Mouse (Mus musculus) MEL (cell line): ENCODE measurements at regions not wholly inside any gene's neighbourhood (a gene's known extent, or its start where the extent isn't known, plus 50 kb on each side); places are given as distances from the start of the nearest gene placed in this dataset.

Experiments used
- DNase-seq: peaks from one replicate; pipeline ENCODE4 v3.0.0; 2011; ENCODE audit warnings: low read depth, low spot score
- H3K27ac ChIP-seq: 2 replicates; pipeline ENCODE4 v1.5.1; 2012; ENCODE audit warnings: low read depth, mild to moderate bottlenecking, control low read depth, low read length, moderate library complexity; ENCODE audit not compliant: control insufficient read depth
- H3K27me3 ChIP-seq, 2 experiments: fragments of 150-350 bp in 1 of 2; sonication (generic) in 1 of 2; 2 replicates each; pipeline ENCODE4 v1.6.1; 2012; ENCODE audit warnings: low read length in 2 of 2, mild to moderate bottlenecking in 2 of 2, improper control_type of control experiment in 1 of 2, moderate library complexity in 1 of 2; ENCODE audit not compliant: insufficient read depth in 2 of 2, control insufficient read depth in 1 of 2
- H3K36me3 ChIP-seq, 2 experiments: 2 replicates each; pipeline ENCODE4 v1.6.1; 2012 to 2014; ENCODE audit warnings: low read length in 2 of 2, improper control_type of control experiment in 1 of 2, inconsistent platforms in 1 of 2, mild to moderate bottlenecking in 1 of 2; ENCODE audit not compliant: insufficient read depth in 2 of 2, control insufficient read depth in 1 of 2
- H3K4me1 ChIP-seq, 2 experiments: fragments of 150-350 bp in 1 of 2; sonication (generic) in 1 of 2; 2 replicates each; pipeline ENCODE4 v1.6.1; 2012; ENCODE audit warnings: low read length in 2 of 2, improper control_type of control experiment in 1 of 2, mild to moderate bottlenecking in 1 of 2; ENCODE audit not compliant: insufficient read depth in 2 of 2, control insufficient read depth in 1 of 2
- H3K4me3 ChIP-seq, 2 experiments: fragments of 150-350 bp in 1 of 2; sonication (generic) in 1 of 2; 2 replicates each; pipeline ENCODE4 v1.5.1; 2012; ENCODE audit warnings: low read depth in 2 of 2, low read length in 2 of 2, mild to moderate bottlenecking in 2 of 2, moderate library complexity in 2 of 2, control low read depth in 1 of 2, improper control_type of control experiment in 1 of 2; ENCODE audit not compliant: control insufficient read depth in 1 of 2, insufficient read depth in 1 of 2
- H3K79me2 ChIP-seq: 2 replicates; pipeline ENCODE4 v1.6.1; 2012; ENCODE audit warnings: mild to moderate bottlenecking, low read length, moderate library complexity; ENCODE audit not compliant: control insufficient read depth, poor library complexity, insufficient read depth
- H3K9ac ChIP-seq: 2 replicates; pipeline ENCODE4 v1.6.1; 2012; ENCODE audit warnings: low read depth, mild to moderate bottlenecking, control low read depth, low read length, moderate library complexity; ENCODE audit not compliant: control insufficient read depth, poor library complexity, severe bottlenecking
- H3K9me3 ChIP-seq: fragments of 150-350 bp; sonication (generic); replicated peaks from 2 replicates; pipeline ENCODE4 v1.6.1; 2012; ENCODE audit warnings: mild to moderate bottlenecking, low read length, improper control_type of control experiment, moderate library complexity; ENCODE audit not compliant: insufficient read depth
- BHLHE40 ChIP-seq: IDR thresholded peaks from 2 replicates; pipeline ENCODE4 v1.6.1; 2012; ENCODE audit warnings: low read depth, mild to moderate bottlenecking, inconsistent platforms, low read length, improper control_type of control experiment, borderline replicate concordance
- CHD1 ChIP-seq: IDR thresholded peaks from 2 replicates; pipeline ENCODE4 v1.6.1; 2012; ENCODE audit warnings: low read depth, mild to moderate bottlenecking, inconsistent platforms, low read length, improper control_type of control experiment
- CTCF ChIP-seq, 3 experiments: IDR thresholded peaks in 2 of 3; conservative IDR thresholded peaks in 1 of 3; 2 replicates each; pipeline ENCODE4 v1.5.1; 2011 to 2012; ENCODE audit warnings: low read length in 3 of 3, low read depth in 2 of 3, mild to moderate bottlenecking in 2 of 3, improper control_type of control experiment in 1 of 3, inconsistent platforms in 1 of 3, mixed read lengths in 1 of 3, moderate library complexity in 1 of 3; ENCODE audit not compliant: control insufficient read depth in 1 of 3, insufficient read depth in 1 of 3, poor library complexity in 1 of 3, severe bottlenecking in 1 of 3
- E2F4 ChIP-seq: IDR thresholded peaks from 2 replicates; pipeline ENCODE4 v1.6.1; 2011; ENCODE audit warnings: low read depth, low read length, improper control_type of control experiment, borderline replicate concordance
- ETS1 ChIP-seq: IDR thresholded peaks from 2 replicates; pipeline ENCODE4 v1.6.1; 2012; ENCODE audit warnings: low read depth, mild to moderate bottlenecking, inconsistent platforms, low read length, improper control_type of control experiment, moderate library complexity
- GABPA ChIP-seq: IDR thresholded peaks from 2 replicates; pipeline ENCODE4 v1.6.1; 2012; ENCODE audit warnings: low read depth, mild to moderate bottlenecking, inconsistent platforms, low read length, improper control_type of control experiment, moderate library complexity
- HCFC1 ChIP-seq: IDR thresholded peaks from 2 replicates; pipeline ENCODE4 v1.6.1; 2012; ENCODE audit warnings: low read depth, mild to moderate bottlenecking, inconsistent platforms, low read length, improper control_type of control experiment, moderate library complexity
- JUND ChIP-seq: IDR thresholded peaks from 2 replicates; pipeline ENCODE4 v1.6.1; 2011; ENCODE audit warnings: low read depth, mild to moderate bottlenecking, improper control_type of control experiment, low read length
- MAFK ChIP-seq: IDR thresholded peaks from 2 replicates; pipeline ENCODE4 v1.6.1; 2011; ENCODE audit warnings: low read depth, mild to moderate bottlenecking, low read length, improper control_type of control experiment, borderline replicate concordance
- MAX ChIP-seq: IDR thresholded peaks from 2 replicates; pipeline ENCODE4 v1.6.1; 2011; ENCODE audit warnings: low read length, improper control_type of control experiment
- MEF2A ChIP-seq: IDR thresholded peaks from 2 replicates; pipeline ENCODE4 v1.6.1; 2014; ENCODE audit warnings: low read depth, mild to moderate bottlenecking, inconsistent platforms, low read length, improper control_type of control experiment; ENCODE audit not compliant: poor library complexity, insufficient replicate concordance, severe bottlenecking; ENCODE audit errors: extremely low read depth
- MXI1 ChIP-seq: IDR thresholded peaks from 2 replicates; pipeline ENCODE4 v1.6.1; 2011; ENCODE audit warnings: mild to moderate bottlenecking, low read depth, low read length, improper control_type of control experiment
- MYB ChIP-seq: IDR thresholded peaks from 2 replicates; pipeline ENCODE4 v1.6.1; 2011; ENCODE audit warnings: mild to moderate bottlenecking, low read depth, low read length, improper control_type of control experiment
- MYC ChIP-seq: IDR thresholded peaks from 2 replicates; pipeline ENCODE4 v1.6.1; 2011; ENCODE audit warnings: low read depth, mild to moderate bottlenecking, low read length, improper control_type of control experiment, moderate library complexity
- NELFE ChIP-seq: IDR thresholded peaks from 2 replicates; pipeline ENCODE4 v1.6.1; 2011; ENCODE audit warnings: low read depth, low read length, improper control_type of control experiment
- POLR2A ChIP-seq, 2 experiments: IDR thresholded peaks; 2 replicates each; pipeline ENCODE4 v1.6.1; 2011 to 2012; ENCODE audit warnings: low read length in 2 of 2, mild to moderate bottlenecking in 2 of 2, control low read depth in 1 of 2, improper control_type of control experiment in 1 of 2, low read depth in 1 of 2, moderate library complexity in 1 of 2; ENCODE audit not compliant: control insufficient read depth in 1 of 2, insufficient read depth in 1 of 2, poor library complexity in 1 of 2
- POLR2AphosphoS5 ChIP-seq: IDR thresholded peaks from 2 replicates; pipeline ENCODE4 v1.6.1; 2012; ENCODE audit warnings: low read depth, borderline replicate concordance, mild to moderate bottlenecking, inconsistent platforms, low read length, moderate library complexity, mixed read lengths
- SIN3A ChIP-seq: IDR thresholded peaks from 2 replicates; pipeline ENCODE4 v1.6.1; 2012; ENCODE audit warnings: low read length, improper control_type of control experiment, inconsistent platforms
- SMC3 ChIP-seq: IDR thresholded peaks from 2 replicates; pipeline ENCODE4 v1.6.1; 2011; ENCODE audit warnings: low read depth, low read length, improper control_type of control experiment
- TBP ChIP-seq: IDR thresholded peaks from 2 replicates; pipeline ENCODE4 v1.8.0; 2011; ENCODE audit warnings: low read depth, low read length, improper control_type of control experiment
- TCF12 ChIP-seq: IDR thresholded peaks from 2 replicates; pipeline ENCODE4 v1.6.1; 2014; ENCODE audit warnings: low read depth, mild to moderate bottlenecking, inconsistent platforms, low read length, improper control_type of control experiment, moderate library complexity
- UBTF ChIP-seq: IDR thresholded peaks from 2 replicates; pipeline ENCODE4 v1.6.1; 2012; ENCODE audit warnings: low read depth, mild to moderate bottlenecking, inconsistent platforms, low read length, improper control_type of control experiment, moderate library complexity, borderline replicate concordance; ENCODE audit not compliant: insufficient read depth
- USF1 ChIP-seq: IDR thresholded peaks from 2 replicates; pipeline ENCODE4 v1.6.1; 2014; ENCODE audit warnings: low read depth, mild to moderate bottlenecking, inconsistent platforms, low read length, improper control_type of control experiment, moderate library complexity
- USF2 ChIP-seq, 2 experiments: IDR thresholded peaks; 2 replicates each; pipeline ENCODE4 v1.6.1; 2011 to 2012; ENCODE audit warnings: improper control_type of control experiment in 2 of 2, low read length in 2 of 2, borderline replicate concordance in 1 of 2, inconsistent platforms in 1 of 2, low read depth in 1 of 2, mild to moderate bottlenecking in 1 of 2; ENCODE audit not compliant: insufficient read depth in 1 of 2
- ZKSCAN1 ChIP-seq: IDR thresholded peaks from 2 replicates; pipeline ENCODE4 v1.6.1; 2012; ENCODE audit warnings: low read depth, mild to moderate bottlenecking, inconsistent platforms, low read length, improper control_type of control experiment, moderate library complexity
- ZMIZ1 ChIP-seq: IDR thresholded peaks from 2 replicates; pipeline ENCODE4 v1.6.1; 2012; ENCODE audit warnings: low read depth, mild to moderate bottlenecking, inconsistent platforms, low read length, improper control_type of control experiment, moderate library complexity

DNA sequence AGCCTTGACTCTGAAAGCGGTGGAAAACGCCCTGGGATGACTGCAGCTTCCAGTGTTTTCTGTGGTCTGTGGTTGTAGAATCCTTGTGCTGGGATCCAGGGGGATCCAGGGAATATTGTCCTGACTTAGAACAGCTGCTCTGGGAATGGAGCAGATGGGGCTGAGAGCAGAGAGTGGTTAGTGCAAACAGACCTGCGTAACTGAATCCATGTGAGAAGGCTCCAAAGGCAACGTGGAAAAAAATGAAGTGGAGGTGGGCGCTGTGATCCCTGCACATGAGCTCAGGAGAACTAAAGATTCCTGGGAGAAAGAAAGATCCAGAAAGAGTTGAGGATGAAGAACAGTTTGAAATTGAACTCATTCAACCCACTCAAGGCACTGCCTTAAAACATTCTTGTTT, 77.1 kb downstream of the Aldh8a1 start:
- Histone ChIP-seq H3K27ac (no peak overlapping the region), H3K4me3 (no peak overlapping the region), H3K36me3 (no peaks in the 10 kb centered on the region)
- TF ChIP-seq MYB (no peak), USF1 (no peak)
- TF ChIP-seq, all 39 proteins: peak for 0
- Histone ChIP-seq H3K9me3 (no peaks in the 10 kb centered on the region), H3K27me3 (no peaks in the 10 kb centered on the region), H3K4me1 (no peaks in the 10 kb centered on the region), H3K79me2 (no peaks in the 10 kb centered on the region), H3K9ac (no peak overlapping the region)
- no peak for DNase-seq

- H3K79me2 ChIP-seq: no peaks in the 10 kb centered on the region
Observed at GRCm38 (mm10) chr10:21454757-21455156, 77.7 kb downstream of the Aldh8a1 start.

DNA sequence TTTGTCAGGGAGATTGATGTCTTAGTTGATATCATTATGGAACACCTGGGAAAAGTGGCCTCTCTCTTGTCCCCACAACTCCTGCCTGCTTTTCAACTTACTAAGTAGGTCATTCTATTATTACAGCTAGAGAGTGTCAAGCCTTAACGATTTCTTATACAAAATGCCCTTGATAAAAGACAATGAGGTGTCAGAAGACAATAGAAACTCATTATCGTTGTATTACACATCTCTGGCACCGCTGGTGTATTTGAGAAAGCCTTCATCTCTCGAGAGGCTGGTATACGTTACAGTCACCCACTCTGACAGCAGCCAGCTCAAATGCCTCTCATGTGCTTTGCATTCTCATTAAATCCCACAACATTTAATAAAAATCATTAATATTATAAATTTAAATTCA, 78.8 kb downstream of the Aldh8a1 start:
- Histone ChIP-seq H3K79me2 (no peaks in the 10 kb centered on the region), H3K36me3 (no peaks in the 10 kb centered on the region), H3K27ac (no peak overlapping the region), H3K4me1 (no peaks in the 10 kb centered on the region), H3K4me3 (no peak overlapping the region), H3K9ac (no peak overlapping the region), H3K27me3 (no peaks in the 10 kb centered on the region), H3K9me3 (no peaks in the 10 kb centered on the region)
- DNase-seq: no peak
- TF ChIP-seq CHD1 (no peak), JUND (no peak), ZKSCAN1 (no peak), USF2 (IDR thresholded peaks at IDR 0.05; ENCODE audit: borderline replicate concordance in 1 of 2, insufficient read depth in 1 of 2, low read depth in 1 of 2, low read length in 2 of 2) (no peak), USF1 (no peak), POLR2AphosphoS5 (no peak), MEF2A (no peak), MYB (no peak), ETS1 (no peak), CTCF (IDR thresholded peaks at IDR 0.05 in 2 of 3, conservative IDR thresholded peaks at IDR 0.05 in 1 of 3; ENCODE audit: control insufficient read depth in 1 of 3, insufficient read depth in 1 of 3, low read depth in 2 of 3, low read length in 3 of 3, poor library complexity in 1 of 3, severe bottlenecking in 1 of 3) (no peak), SMC3 (no peak)

More at GRCm38 (mm10) chr10:21454757-21455156, 77.7 kb downstream of the Aldh8a1 start:
- Histone ChIP-seq H3K27me3 (no peaks in the 10 kb centered on the region), H3K9ac (no peak overlapping the region), H3K36me3 (no peaks in the 10 kb centered on the region), H3K4me1 (no peaks in the 10 kb centered on the region), H3K4me3 (no peak overlapping the region), H3K9me3 (no peaks in the 10 kb centered on the region), H3K27ac (no peak overlapping the region)
- TF ChIP-seq ZMIZ1 (no peak), CTCF (IDR thresholded peaks at IDR 0.05 in 2 of 3, conservative IDR thresholded peaks at IDR 0.05 in 1 of 3; ENCODE audit: control insufficient read depth in 1 of 3, insufficient read depth in 1 of 3, low read depth in 2 of 3, low read length in 3 of 3, poor library complexity in 1 of 3, severe bottlenecking in 1 of 3) (no peak), NELFE (no peak), CHD1 (no peak), HCFC1 (no peak), MAFK (no peak), JUND (no peak), GABPA (no peak), ZKSCAN1 (no peak), UBTF (no peak), TCF12 (no peak), E2F4 (no peak), TBP (no peak), BHLHE40 (no peak), MXI1 (no peak), POLR2A (IDR thresholded peaks at IDR 0.05; ENCODE audit: control insufficient read depth in 1 of 2, insufficient read depth in 1 of 2, low read depth in 1 of 2, low read length in 2 of 2, poor library complexity in 1 of 2) (no peak), MYC (no peak), SIN3A (no peak), MAX (no peak)
- DNase-seq: no peak
